Mouse (Mus musculus) neural tube, embryonic 10.5 days (tissue): ENCODE results near the gene Creb5.

ENCODE experiments used
- DNase-seq: peaks from one replicate; pipeline ENCODE4 v3.0.0-alpha.2; 2017; ENCODE audit warnings: low spot score; ENCODE audit errors: extremely low spot score

Gene Creb5

GRCm38 (mm10) chr6:53696471-53696870 lies 409.4 kb downstream of the Creb5 start:
- no peak for DNase-seq

- no peak for DNase-seq
Observed at GRCm38 (mm10) chr6:53696921-53697320, 409.9 kb downstream of the Creb5 start.

GRCm38 (mm10) chr6:53698128-53698749 lies 411.2 kb downstream of the Creb5 start:
- DNase-seq: peak; percentile 49

GRCm38 (mm10) chr6:53704440-53704839 lies 417.4 kb downstream of the Creb5 start:
- no peak for DNase-seq

GRCm38 (mm10) chr6:53706604-53707330 lies 419.7 kb downstream of the Creb5 start:
- DNase-seq: no peak

GRCm38 (mm10) chr6:53707795-53708194 lies 420.7 kb downstream of the Creb5 start:
- no peak for DNase-seq

GRCm38 (mm10) chr6:53709694-53710442 lies 422.8 kb downstream of the Creb5 start:
- no peak for DNase-seq

- DNase-seq: no peak
Observed at GRCm38 (mm10) chr6:53710560-53710959, 423.5 kb downstream of the Creb5 start.

GRCm38 (mm10) chr6:53713152-53713551 lies 426.1 kb downstream of the Creb5 start:
- DNase-seq: no peak

GRCm38 (mm10) chr6:53714908-53715321 lies 427.8 kb downstream of the Creb5 start:
- DNase-seq: no peak

- no peak for DNase-seq
Observed at GRCm38 (mm10) chr6:53716013-53716412, 428.9 kb downstream of the Creb5 start.

GRCm38 (mm10) chr6:53720009-53720408 lies 432.9 kb downstream of the Creb5 start:
- DNase-seq: no peak

- DNase-seq: peak; percentile 81
Observed at GRCm38 (mm10) chr6:53721595-53721994, 434.5 kb downstream of the Creb5 start.

- no peak for DNase-seq
Observed at GRCm38 (mm10) chr6:53722694-53723093, 435.6 kb downstream of the Creb5 start.

GRCm38 (mm10) chr6:53730487-53730886 lies 443.4 kb downstream of the Creb5 start:
- no peak for DNase-seq

- no peak for DNase-seq
Observed at GRCm38 (mm10) chr6:53730996-53731485, 444.0 kb downstream of the Creb5 start.

GRCm38 (mm10) chr6:53733546-53733945 lies 446.5 kb downstream of the Creb5 start:
- DNase-seq: no peak

- DNase-seq: no peak
Observed at GRCm38 (mm10) chr6:53733999-53734398, 446.9 kb downstream of the Creb5 start.

GRCm38 (mm10) chr6:53735696-53736095 lies 448.6 kb downstream of the Creb5 start:
- DNase-seq: no peak

- no peak for DNase-seq
Observed at GRCm38 (mm10) chr6:53738206-53738605, 451.1 kb downstream of the Creb5 start.

- DNase-seq: no peak
Observed at GRCm38 (mm10) chr6:53741222-53741621, 454.2 kb downstream of the Creb5 start.
